Mouse (Mus musculus) neural tube, embryonic 14.5 days (tissue): ENCODE results near the gene Adora2b. TPM values are rescaled to one million over a fixed set of nuclear protein-coding genes. Genes with fewer than 3 reads are reported as not detected.

Source experiments
- ATAC-seq: fragments of 200-750 bp; cut with Nextera tagmentation; 2 replicates; pipeline ENCODE4 v1.8.0; 2017; ENCODE audit warnings: low read depth, mild to moderate bottlenecking, moderate TSS enrichment, moderate library complexity
- H3K27ac ChIP-seq: fragments of 300-500 bp; sonication (generic); 2 replicates; pipeline ENCODE4 v1.5.1; 2014; ENCODE audit warnings: low read depth, mild to moderate bottlenecking, control low read depth, low read length, moderate library complexity, mixed read lengths
- H3K27me3 ChIP-seq: fragments of 300-500 bp; sonication (generic); 2 replicates; pipeline ENCODE4 v1.6.1; 2014; ENCODE audit warnings: low read length; ENCODE audit not compliant: control insufficient read depth, insufficient read depth
- H3K36me3 ChIP-seq: fragments of 300-500 bp; sonication (generic); 2 replicates; pipeline ENCODE4 v1.6.1; 2014; ENCODE audit warnings: low read length, mixed read lengths; ENCODE audit not compliant: control insufficient read depth, insufficient read depth
- H3K4me1 ChIP-seq: fragments of 300-500 bp; sonication (generic); 2 replicates; pipeline ENCODE4 v1.6.1; 2014; ENCODE audit warnings: low read length; ENCODE audit not compliant: control insufficient read depth, insufficient read depth
- H3K4me2 ChIP-seq: fragments of 300-500 bp; sonication (generic); 2 replicates; pipeline ENCODE4 v1.6.1; 2014; ENCODE audit warnings: mild to moderate bottlenecking, low read depth, low read length, control low read depth
- H3K4me3 ChIP-seq: fragments of 300-500 bp; sonication (generic); 2 replicates; pipeline ENCODE4 v1.5.1; 2014; ENCODE audit warnings: low read depth, low read length, control low read depth, mixed read lengths
- H3K9ac ChIP-seq: fragments of 300-500 bp; sonication (generic); replicated peaks from 2 replicates; pipeline ENCODE4 v1.6.1; 2014; ENCODE audit warnings: low read depth, mild to moderate bottlenecking, control low read depth, low read length, mixed read lengths
- H3K9me3 ChIP-seq: fragments of 300-500 bp; sonication (generic); 2 replicates; pipeline ENCODE4 v1.6.1; 2016; ENCODE audit warnings: low read length; ENCODE audit not compliant: control insufficient read depth
- WGBS: fragments of 180-500 bp; shearing (Covaris S2); extraction: QIAGEN DNeasy Blood & Tissue Kit; methylation state at CpG from one replicate; pipeline ENCODE4 v1.1.7; 2014; 5-methylcytosine and 5-hydroxymethylcytosine counted together
- polyA plus RNA-seq: library from polyadenylated mRNA; unstranded; fragments of >200 nt; fragmentation: Nextera tagmentation; extraction: Ambion mirVana; gene quantifications from 2 replicates; pipeline ENCODE4 v1.2.1, GENCODE M21; 2014

Adora2b gene
- polyA plus RNA-seq, 1 experiment from 2014 or later: 3.8 TPM

- Histone ChIP-seq H3K4me3 (no peak overlapping the region), H3K27ac (no peak overlapping the region), H3K4me2 (no peak overlapping the region), H3K36me3 (peaks cover 21% of the 10 kb centered on the region), H3K4me1 (no peaks in the 10 kb centered on the region), H3K9me3 (no peaks in the 10 kb centered on the region), H3K9ac (no peak overlapping the region), H3K27me3 (no peaks in the 10 kb centered on the region)
- no peak for ATAC-seq
- 95% methylated on average over 2 of the region's 2 CpGs for WGBS
These were observed 45.3 kb downstream of the Adora2b start for GRCm38 (mm10) chr11:62294121-62294520.

- no peaks in the 10 kb centered on the region for H3K9me3 ChIP-seq
- H3K27ac ChIP-seq: no peak overlapping the region
- H3K4me2 ChIP-seq: no peak overlapping the region
- no peaks in the 10 kb centered on the region for H3K4me1 ChIP-seq
- no peak for ATAC-seq
- WGBS: 87% methylated on average over 6 of the region's 6 CpGs
- H3K27me3 ChIP-seq: no peaks in the 10 kb centered on the region
- H3K4me3 ChIP-seq: no peak overlapping the region
- H3K9ac ChIP-seq: no peak overlapping the region
- H3K36me3 ChIP-seq: peaks cover 21% of the 10 kb centered on the region
These were observed 50.1 kb downstream of the Adora2b start for GRCm38 (mm10) chr11:62298883-62299282.

GRCm38 (mm10) chr11:62305866-62306265, 57.1 kb downstream of the Adora2b start:
- Histone ChIP-seq H3K36me3 (peaks cover 19% of the 10 kb centered on the region; the same call in 1 of the 2 replicates), H3K9ac (no peak overlapping the region), H3K4me3 (no peak overlapping the region), H3K27me3 (no peaks in the 10 kb centered on the region), H3K4me2 (no peak overlapping the region), H3K9me3 (no peaks in the 10 kb centered on the region), H3K4me1 (no peaks in the 10 kb centered on the region), H3K27ac (no peak overlapping the region)
- no peak for ATAC-seq
- WGBS: 90% methylated on average over 2 of the region's 2 CpGs

GRCm38 (mm10) chr11:62309296-62309695, 60.5 kb downstream of the Adora2b start:
- no peak for ATAC-seq
- no peak overlapping the region for H3K4me2 ChIP-seq
- H3K4me1 ChIP-seq: no peaks in the 10 kb centered on the region
- no peak overlapping the region for H3K9ac ChIP-seq
- no peaks in the 10 kb centered on the region for H3K27me3 ChIP-seq
- no peak overlapping the region for H3K27ac ChIP-seq
- no peak overlapping the region for H3K4me3 ChIP-seq
- WGBS: 96% methylated on average over 2 of the region's 2 CpGs
- no peaks in the 10 kb centered on the region for H3K9me3 ChIP-seq
- H3K36me3 ChIP-seq: peaks cover 39% of the 10 kb centered on the region

GRCm38 (mm10) chr11:62314984-62315383, 66.2 kb downstream of the Adora2b start:
- 97% methylated on average over 5 of the region's 5 CpGs for WGBS
- Histone ChIP-seq H3K36me3 (peaks cover 63% of the 10 kb centered on the region), H3K4me3 (no peak overlapping the region), H3K9me3 (no peaks in the 10 kb centered on the region), H3K27me3 (no peaks in the 10 kb centered on the region), H3K4me1 (no peaks in the 10 kb centered on the region), H3K27ac (no peak overlapping the region), H3K4me2 (no peak overlapping the region), H3K9ac (no peak overlapping the region)
- ATAC-seq: no peak

Other genes starting within 250 kb of the Adora2b start
- gene Zswim7, start 32.4 kb downstream of the Adora2b start, polyA plus RNA-seq: 21.0 and 22.0 TPM in 2 replicates
- 42.3 and 47.8 TPM in 2 replicates for gene Ttc19, start 32.5 kb downstream of the Adora2b start, polyA plus RNA-seq
- 10.1 and 10.4 TPM in 2 replicates for gene Pigl, start 209.5 kb downstream of the Adora2b start, polyA plus RNA-seq
- gene Ncor1, start 209.6 kb downstream of the Adora2b start, polyA plus RNA-seq: 203 and 219 TPM in 2 replicates